Mouse (Mus musculus): Measurements from ENCODE around the gene Gm43302.

GRCm38 (mm10) chr5:105301531-105301930 is 8.0 kb upstream of the Gm43302 start:
- TF ChIP-seq POLR2A (IDR thresholded peaks at IDR 0.05; ENCODE audit: low read depth, low read length) (no peak), CTCF (conservative IDR thresholded peaks at IDR 0.05; ENCODE audit: insufficient read depth, insufficient read length, low read depth, low read length) (no peak)

Data from kidney, adult 2 months (tissue).